Mouse (Mus musculus): ENCODE results near the gene Myrip.

DNA sequence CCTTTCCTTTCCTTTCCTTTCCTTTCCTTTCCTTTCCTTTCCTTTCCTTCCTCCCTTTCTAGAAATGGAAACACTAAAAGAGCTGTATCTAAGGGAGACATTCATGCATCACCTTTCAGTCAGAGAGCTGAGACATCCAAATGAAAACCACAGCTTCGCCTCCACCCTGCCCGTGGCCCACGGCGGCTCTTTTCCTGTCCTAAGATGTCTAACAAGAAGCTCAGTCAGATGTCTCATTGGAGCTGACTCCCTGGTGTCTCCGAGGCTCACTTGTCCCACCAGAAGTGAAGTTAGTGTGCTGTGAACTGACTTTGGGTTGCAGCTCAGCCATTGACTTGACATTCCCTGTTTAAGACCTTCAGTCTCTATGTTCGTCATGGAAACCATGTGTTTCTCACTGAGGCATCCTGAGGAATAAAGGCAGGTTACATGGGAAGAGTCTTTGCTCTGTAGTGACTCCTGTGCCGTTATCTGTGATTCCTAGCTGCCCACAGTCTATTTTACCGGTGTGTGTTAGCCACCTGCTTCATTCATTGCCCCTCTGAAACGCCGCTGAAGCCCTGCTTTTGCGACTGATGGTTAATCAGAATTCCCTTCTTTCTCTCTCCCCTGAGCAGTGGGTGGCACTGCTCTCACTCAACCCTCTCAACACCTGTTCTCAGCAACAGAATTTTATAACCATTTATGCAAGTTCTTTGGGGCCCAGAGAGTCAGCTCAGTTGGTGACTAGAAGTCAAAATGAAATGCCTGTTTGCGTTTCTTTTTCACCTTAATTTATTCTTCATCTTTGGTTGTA, 53.4 kb downstream of the Myrip start:
- no peak for TF ChIP-seq USF2 (IDR thresholded peaks at IDR 0.05; ENCODE audit: borderline replicate concordance in 1 of 2, insufficient read depth in 1 of 2, low read depth in 1 of 2, low read length in 2 of 2)
- no peak for TF ChIP-seq EP300 (IDR thresholded peaks at IDR 0.05; ENCODE audit: low read depth in 1 of 2, low read length in 2 of 2)
- TF ChIP-seq POLR2AphosphoS2 (IDR thresholded peaks at IDR 0.05; ENCODE audit: low read length) = no peak
- no peak for TF ChIP-seq CHD2 (IDR thresholded peaks at IDR 0.05; ENCODE audit: low read length)
- no peak for TF ChIP-seq GATA1 (IDR thresholded peaks at IDR 0.05; ENCODE audit: low read depth, low read length)
- TF ChIP-seq E2F4 (IDR thresholded peaks at IDR 0.05; ENCODE audit: borderline replicate concordance, low read depth, low read length) = no peak
- no peak for TF ChIP-seq RAD21 (IDR thresholded peaks at IDR 0.05; ENCODE audit: low read depth, low read length)
- TF ChIP-seq CTCF (IDR thresholded peaks at IDR 0.05 in 2 of 3, conservative IDR thresholded peaks at IDR 0.05 in 1 of 3; ENCODE audit: control insufficient read depth in 1 of 3, insufficient read depth in 1 of 3, low read depth in 2 of 3, low read length in 3 of 3, poor library complexity in 1 of 3, severe bottlenecking in 1 of 3) = no peak
- no peak for TF ChIP-seq TAL1 (IDR thresholded peaks at IDR 0.05; ENCODE audit: low read length)
- no peak for TF ChIP-seq POLR2A (IDR thresholded peaks at IDR 0.05; ENCODE audit: control insufficient read depth in 1 of 2, insufficient read depth in 1 of 2, low read depth in 1 of 2, low read length in 2 of 2, poor library complexity in 1 of 2)

Measured in MEL (cell line).